Mouse (Mus musculus) erythroblast, embryonic 14.5 days (primary cell): ENCODE results near the gene Olfr1111.
"Not testable (repeated sequence)": the region's sequence is repeated elsewhere in the genome, so short reads cannot be mapped to it uniquely, and the experiment has no call there.

Experiments
- GATA1 ChIP-seq: IDR thresholded peaks from 2 replicates; pipeline ENCODE4 v1.6.1; 2012; ENCODE audit warnings: low read length, inconsistent platforms, mixed read lengths
- TAL1 ChIP-seq: IDR thresholded peaks from 3 replicates; pipeline ENCODE4 v1.6.1; 2012; ENCODE audit warnings: low read length, inconsistent platforms, mixed read lengths

DNA sequence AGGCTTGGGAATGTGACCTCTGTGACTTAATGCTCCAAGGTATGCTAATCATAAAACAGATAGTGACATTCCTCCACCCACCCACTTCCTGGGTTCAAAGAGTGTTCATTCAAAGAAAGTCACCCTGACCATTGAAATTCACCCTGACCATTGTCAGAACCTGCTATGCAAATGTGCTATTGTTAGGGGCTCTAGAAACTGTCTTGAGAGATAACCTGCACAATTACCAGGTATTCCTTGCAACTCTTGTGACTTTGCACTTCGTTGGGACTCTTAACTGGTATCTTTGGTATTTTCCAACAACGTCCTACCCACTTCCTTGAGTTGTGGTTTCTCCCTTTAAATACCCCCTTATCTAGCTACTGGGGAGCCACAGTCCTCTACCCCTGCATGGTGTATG is 15.3 kb upstream of the Olfr1111 start:
- not testable (repeated sequence) for TF ChIP-seq GATA1, TAL1
